Mouse (Mus musculus) small intestine, adult 2 months (tissue): ENCODE measurements around the gene Pax2. TPM values are rescaled to one million over a fixed set of nuclear protein-coding genes. Genes with fewer than 3 reads are reported as not detected.

ENCODE experiments used
- H3K27ac ChIP-seq: fragments of 200-500 bp; 2 replicates; pipeline ENCODE4 v1.5.1; 2012; ENCODE audit warnings: low read depth, low read length, control low read depth, inconsistent platforms; ENCODE audit not compliant: insufficient read depth
- H3K27me3 ChIP-seq: fragments of 200-500 bp; 2 replicates; pipeline ENCODE4 v1.6.1; 2012; ENCODE audit warnings: mild to moderate bottlenecking, moderate library complexity, low read length, inconsistent platforms; ENCODE audit not compliant: control insufficient read depth, insufficient read depth
- H3K36me3 ChIP-seq: fragments of 200-500 bp; 2 replicates; pipeline ENCODE4 v1.6.1; 2012; ENCODE audit warnings: mild to moderate bottlenecking, low read length, control low read depth, inconsistent platforms; ENCODE audit not compliant: control insufficient read depth, insufficient read depth
- H3K4me1 ChIP-seq: fragments of 200-500 bp; 2 replicates; pipeline ENCODE4 v1.6.1; 2012; ENCODE audit warnings: low read length, inconsistent platforms, mixed read lengths; ENCODE audit not compliant: control insufficient read depth, insufficient read depth, insufficient read length
- H3K4me3 ChIP-seq: fragments of 200-500 bp; 2 replicates; pipeline ENCODE4 v1.5.1; 2012; ENCODE audit warnings: low read depth, mild to moderate bottlenecking, control low read depth, inconsistent platforms, low read length, moderate library complexity
- CTCF ChIP-seq: fragments of 200-500 bp; IDR thresholded peaks from 2 replicates; pipeline ENCODE4 v1.5.1; 2012; ENCODE audit warnings: low read depth, mild to moderate bottlenecking, control low read depth, inconsistent platforms, low read length, moderate library complexity, mixed read lengths; ENCODE audit not compliant: insufficient replicate concordance, insufficient read length; ENCODE audit errors: extremely low read depth
- POLR2A ChIP-seq: fragments of 200-500 bp; IDR thresholded peaks from 2 replicates; pipeline ENCODE4 v1.6.1; 2012; ENCODE audit warnings: low read depth, mild to moderate bottlenecking, control low read depth, inconsistent platforms, low read length, moderate library complexity
- WGBS: fragments of 180-500 bp; shearing (Covaris S2); methylation state at CpG from one replicate; pipeline ENCODE4 v1.1.7; 2018; 5-methylcytosine and 5-hydroxymethylcytosine counted together
- polyA plus RNA-seq: library from polyadenylated mRNA; depleted of rRNA; stranded (reverse); fragments of >200 nt; gene quantifications from 2 replicates; pipeline ENCODE4 v1.2.3, GENCODE M21; 2012

Pax2 gene
- polyA plus RNA-seq, 1 experiment, result not detected

- TF ChIP-seq POLR2A (no peak), CTCF (no peak)
- H3K36me3 ChIP-seq, result no peaks in the 10 kb centered on the region
- WGBS, result 3% methylated on average over 55 of the region's 55 CpGs
- no peak overlapping the region for H3K27ac ChIP-seq
- peak overlapping the region; percentile 48 for H3K4me3 ChIP-seq
- peaks cover 40% of the 10 kb centered on the region for H3K27me3 ChIP-seq
- peaks cover 5% of the 10 kb centered on the region; the same call in 1 of the 2 replicates for H3K4me1 ChIP-seq
These were observed 29.7 kb upstream of the Pax2 start for GRCm38 (mm10) chr19:44725951-44726791.

GRCm38 (mm10) chr19:44734116-44734515 is 21.7 kb upstream of the Pax2 start:
- Histone ChIP-seq H3K36me3 (no peaks in the 10 kb centered on the region), H3K4me3 (no peak overlapping the region), H3K4me1 (no peaks in the 10 kb centered on the region), H3K27ac (no peak overlapping the region), H3K27me3 (peaks cover 20% of the 10 kb centered on the region)
- TF ChIP-seq CTCF (no peak), POLR2A (no peak)
- 4% methylated on average over 21 of the region's 21 CpGs for WGBS

DNA sequence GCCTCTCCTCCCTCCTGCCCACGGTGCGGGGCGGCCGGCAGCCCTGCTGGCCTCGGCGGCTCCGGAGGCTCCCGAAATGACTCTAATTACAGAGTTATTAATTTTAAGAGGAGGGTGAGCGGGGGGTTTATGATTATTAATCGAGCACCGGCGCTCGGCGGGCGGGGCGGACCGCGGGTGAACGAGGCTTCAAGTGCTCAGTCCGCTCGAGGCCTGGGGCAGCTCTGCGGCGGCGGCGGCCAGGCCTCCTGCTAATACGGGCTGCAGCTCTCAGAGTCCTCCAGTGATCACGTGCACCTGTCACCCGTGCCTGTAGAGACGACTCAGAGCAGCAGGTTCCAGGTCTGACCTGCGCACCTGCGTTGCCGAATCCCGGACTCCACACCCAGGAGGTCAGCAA is 21.2 kb upstream of the Pax2 start:
- no peak overlapping the region for H3K4me3 ChIP-seq
- H3K27me3 ChIP-seq, result peaks cover 25% of the 10 kb centered on the region
- 3% methylated on average over 33 of the region's 33 CpGs for WGBS
- H3K4me1 ChIP-seq, result no peaks in the 10 kb centered on the region
- H3K27ac ChIP-seq, result no peak overlapping the region
- no peak for TF ChIP-seq CTCF
- no peaks in the 10 kb centered on the region for H3K36me3 ChIP-seq

- TF ChIP-seq POLR2A, result no peak
- TF ChIP-seq CTCF, result no peak
- Histone ChIP-seq H3K27me3 (peaks cover 49% of the 10 kb centered on the region), H3K4me3 (no peak overlapping the region), H3K36me3 (no peaks in the 10 kb centered on the region), H3K4me1 (peaks cover 5% of the 10 kb centered on the region), H3K27ac (no peak overlapping the region)
- WGBS, result 6% methylated on average over 16 of the region's 16 CpGs
These were observed 15.5 kb upstream of the Pax2 start for GRCm38 (mm10) chr19:44740300-44740699.

GRCm38 (mm10) chr19:44741091-44741763 is 14.6 kb upstream of the Pax2 start:
- Histone ChIP-seq H3K4me1 (peaks cover 5% of the 10 kb centered on the region), H3K36me3 (no peaks in the 10 kb centered on the region), H3K27ac (no peak overlapping the region), H3K27me3 (peaks cover 51% of the 10 kb centered on the region), H3K4me3 (peak overlapping the region; percentile 25)
- TF ChIP-seq CTCF, result no peak
- TF ChIP-seq POLR2A, result no peak
- 2% methylated on average over 48 of the region's 48 CpGs for WGBS

DNA sequence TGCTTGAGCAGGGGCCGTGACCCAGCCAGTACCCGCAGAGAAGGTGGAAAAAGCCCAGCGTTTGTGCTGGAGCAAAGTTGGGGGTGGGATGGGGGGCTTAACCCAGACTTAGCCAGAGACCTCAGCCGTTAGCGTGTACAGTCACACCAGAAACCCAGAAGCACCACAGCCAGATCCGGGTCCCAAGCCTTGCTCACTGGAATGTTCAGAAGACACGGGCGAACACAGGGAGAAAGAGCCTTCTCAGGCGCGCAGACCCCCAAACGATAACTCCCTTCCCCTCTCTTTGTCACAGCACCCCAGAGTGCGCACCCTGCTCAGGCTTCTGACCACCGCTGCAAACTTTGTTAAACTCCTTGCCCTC is 14.1 kb upstream of the Pax2 start:
- no peak overlapping the region for H3K27ac ChIP-seq
- 0 out of 2 replicates have a peak overlapping the region, but pooled peaks have one; percentile 25 for H3K4me3 ChIP-seq
- TF ChIP-seq CTCF (no peak), POLR2A (no peak)
- H3K36me3 ChIP-seq, result no peaks in the 10 kb centered on the region
- 4% methylated on average over 13 of the region's 13 CpGs for WGBS
- peaks cover 5% of the 10 kb centered on the region for H3K4me1 ChIP-seq
- H3K27me3 ChIP-seq, result peaks cover 57% of the 10 kb centered on the region
